Mouse (Mus musculus) heart, postnatal 4 days (tissue): ENCODE measurements around the gene Ror2. TPM values are rescaled to one million over a fixed set of nuclear protein-coding genes. Genes with fewer than 3 reads are reported as not detected.

ENCODE experiments used
- DNase-seq: peaks from one replicate; pipeline ENCODE4 v3.0.0; 2021
- total RNA-seq, 2 experiments: library from RNA; stranded (reverse); gene quantifications; 2 replicates each; pipeline ENCODE4 v1.2.3; 2021

The Ror2 gene
- total RNA-seq, 2 experiments from 2014 or later: 13.2 to 14.6 TPM

DNA sequence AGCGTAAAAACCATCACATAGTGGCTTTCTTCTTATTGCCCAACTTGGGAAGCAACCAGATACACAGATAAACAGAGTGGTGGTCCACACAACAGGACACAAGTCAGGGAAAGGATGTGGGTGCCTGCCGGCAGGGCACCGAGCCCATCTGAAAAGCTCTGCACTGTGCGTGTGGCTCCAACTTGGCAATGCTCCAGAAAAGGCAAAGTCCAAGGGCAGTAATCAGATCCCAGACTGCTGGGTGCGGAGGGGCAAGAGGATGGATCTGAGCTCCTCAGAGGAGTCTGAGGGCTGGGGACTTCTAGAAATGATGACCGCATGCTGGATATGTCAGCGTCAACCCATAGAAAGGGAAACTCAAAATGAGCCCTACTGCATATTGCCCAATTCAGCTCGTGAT, 163.8 kb downstream of the Ror2 start:
- DNase-seq: no peak

DNA sequence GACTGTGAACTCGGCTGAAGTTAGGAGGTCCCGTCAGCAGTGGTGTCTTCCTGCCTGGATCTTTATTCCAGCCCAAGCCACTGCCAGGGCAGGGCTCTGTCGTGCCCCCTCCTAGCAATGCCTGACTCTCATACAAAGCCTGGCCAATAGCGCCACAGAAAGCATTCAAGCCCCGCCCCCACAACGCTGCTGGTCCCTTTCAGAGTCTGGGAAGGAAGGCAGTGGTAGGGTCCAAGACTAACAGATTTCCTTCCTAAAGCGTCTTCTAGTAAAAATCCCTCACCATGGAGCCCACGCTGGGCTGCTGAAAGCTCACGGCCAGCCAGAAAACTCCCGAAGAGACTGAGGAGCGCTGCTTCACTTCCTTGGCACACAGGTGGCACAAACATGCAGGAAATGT, 165.0 kb downstream of the Ror2 start:
- DNase-seq: peak; percentile 42

DNA sequence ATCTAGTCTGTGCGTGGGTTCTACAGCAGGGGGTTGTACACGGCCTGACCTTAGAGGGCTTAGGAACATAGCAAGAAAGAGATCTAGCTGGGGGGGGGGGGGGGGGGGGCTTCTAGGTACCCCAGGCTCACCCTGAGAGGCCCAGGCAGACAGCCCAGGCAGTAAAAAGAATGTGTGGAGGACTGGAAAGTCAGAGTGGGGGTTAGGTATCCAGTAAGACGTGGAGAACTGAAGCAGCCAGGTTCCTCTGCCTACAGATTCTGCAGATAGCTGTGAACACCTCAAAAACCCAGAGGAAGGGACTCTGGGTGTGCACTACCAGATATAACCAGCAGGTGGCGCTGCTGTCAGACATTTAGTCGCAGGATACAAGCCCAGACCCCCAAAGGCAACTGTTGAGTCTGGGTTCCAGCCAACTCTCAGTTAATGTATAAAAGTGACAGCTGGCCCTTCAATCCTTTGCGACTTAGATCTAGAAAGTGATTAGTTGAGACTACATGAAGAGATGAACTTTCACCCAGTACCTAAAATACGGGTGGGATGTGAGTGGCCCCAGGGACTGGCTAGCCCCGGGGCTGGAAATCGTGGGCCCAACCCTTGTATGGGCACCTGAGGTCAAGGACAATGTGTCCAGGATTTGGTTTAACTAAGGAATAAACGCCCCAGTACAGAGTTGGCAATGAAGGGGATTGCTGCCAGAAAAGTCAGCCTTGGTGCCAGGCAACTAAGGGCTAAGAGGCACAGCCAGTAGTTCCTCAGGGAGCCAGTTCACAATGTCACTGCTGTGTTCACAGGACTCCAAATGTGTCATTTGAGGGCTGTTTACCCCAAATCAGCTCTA, 166.1 kb downstream of the Ror2 start:
- peak; percentile 90 for DNase-seq

DNA sequence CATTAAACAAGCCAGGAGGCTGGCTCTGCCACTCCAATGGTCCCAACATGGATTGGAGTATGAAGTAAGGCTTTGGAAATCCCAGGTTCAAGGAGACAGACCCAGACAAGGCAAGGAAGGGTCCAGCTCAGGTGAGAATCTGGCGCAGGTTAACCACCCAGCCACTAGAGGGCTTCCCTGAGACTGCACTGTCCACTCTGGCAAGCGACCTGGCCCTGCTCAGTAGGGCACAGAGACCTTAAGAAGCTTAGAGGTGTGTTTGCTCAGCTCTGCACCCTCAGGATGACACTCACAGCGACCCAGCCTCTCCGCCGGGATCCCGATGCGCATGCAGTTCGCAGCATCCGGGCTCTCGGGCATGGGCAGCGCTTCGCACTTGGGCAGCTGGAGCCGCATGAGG, 167.5 kb downstream of the Ror2 start:
- no peak for DNase-seq

DNA sequence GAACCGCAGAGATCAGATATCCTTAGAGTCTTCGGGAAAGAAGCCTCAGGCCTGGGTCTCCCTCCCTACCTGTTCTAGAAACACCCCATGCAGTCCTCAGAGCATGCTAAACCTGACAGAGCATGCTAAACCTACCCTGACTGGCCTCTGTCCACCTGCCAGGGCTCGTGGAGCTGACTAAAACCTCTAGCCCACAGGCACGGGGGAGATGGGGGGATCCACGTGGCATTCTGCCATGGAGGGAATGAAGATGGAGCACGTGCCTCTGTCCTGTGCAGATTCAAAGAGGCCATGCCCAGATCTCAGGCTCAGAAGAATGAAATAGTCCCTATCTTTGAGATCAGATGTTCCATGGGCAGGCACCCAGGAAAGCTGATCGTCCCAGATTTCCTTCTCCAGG, 168.0 kb downstream of the Ror2 start:
- DNase-seq: no peak

DNA sequence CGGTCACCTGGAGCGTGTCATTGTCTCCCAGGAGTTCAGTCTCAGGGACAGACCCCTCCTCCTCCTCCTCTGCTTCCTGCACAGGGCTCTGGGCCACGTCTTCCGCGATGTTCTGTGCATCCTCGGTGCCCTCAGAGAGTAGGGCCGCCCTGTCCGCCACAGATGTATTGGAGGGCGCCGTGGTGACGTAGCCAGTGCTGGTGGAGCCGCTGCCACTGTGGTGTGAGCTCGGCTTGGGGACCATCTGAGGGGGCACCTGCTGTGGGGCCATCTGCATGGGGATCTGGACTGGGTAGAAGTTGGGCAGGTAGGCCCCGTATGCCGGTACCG, 175.7 kb downstream of the Ror2 start:
- DNase-seq: no peak

DNA sequence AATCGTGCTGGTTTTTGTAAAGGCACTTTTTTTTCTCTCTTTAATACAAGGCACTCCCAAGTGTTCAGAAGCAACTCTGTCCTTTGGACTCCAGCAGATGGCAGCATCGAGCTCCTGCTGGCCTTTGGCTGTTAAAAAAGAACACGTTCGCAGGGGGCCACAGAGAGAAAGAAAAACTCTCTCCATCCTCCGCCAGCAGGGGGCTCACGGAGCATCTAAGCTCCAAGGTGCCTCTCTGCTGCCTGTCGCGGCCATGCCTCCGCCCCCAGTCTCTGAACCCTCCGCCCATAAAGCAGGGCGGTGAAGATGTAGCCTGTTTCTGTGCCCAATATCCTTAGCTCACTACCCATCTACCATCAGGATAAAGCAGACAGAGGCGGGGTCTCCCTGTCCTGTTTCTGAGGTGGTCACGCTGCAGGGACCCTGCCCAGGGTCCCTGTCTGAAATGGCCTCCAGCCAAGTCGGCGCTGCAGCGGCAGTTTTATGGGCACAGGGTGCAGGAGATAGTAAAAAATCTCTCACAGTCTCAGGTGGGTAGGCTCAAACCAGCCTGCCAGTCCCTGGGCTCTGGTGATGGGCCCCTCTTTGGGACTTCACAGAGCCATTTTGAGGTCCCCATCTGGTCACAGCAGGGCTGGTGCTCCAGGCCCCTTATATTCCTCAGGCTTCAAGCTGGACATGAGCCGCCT, 176.2 kb downstream of the Ror2 start:
- DNase-seq: peak; percentile 98

DNA sequence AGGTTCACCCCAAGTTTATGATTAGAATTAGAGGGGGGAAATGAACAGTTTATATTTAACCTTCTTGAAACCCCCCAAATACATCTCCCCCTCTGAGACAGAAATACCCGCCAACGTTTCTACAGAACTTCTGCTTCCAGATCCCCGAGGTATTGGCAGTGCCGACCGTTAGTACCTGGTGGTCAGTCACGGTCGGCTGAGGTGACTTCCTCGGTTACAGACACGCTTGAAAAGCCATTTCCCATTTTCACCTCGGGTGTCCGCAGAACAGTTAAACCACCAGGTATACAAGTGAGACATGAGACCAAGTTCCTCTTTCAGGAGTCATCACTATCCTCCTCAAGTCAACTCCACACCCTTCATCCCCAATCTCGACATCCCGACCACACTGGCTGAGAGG, 179.2 kb downstream of the Ror2 start:
- DNase-seq: no peak

DNA sequence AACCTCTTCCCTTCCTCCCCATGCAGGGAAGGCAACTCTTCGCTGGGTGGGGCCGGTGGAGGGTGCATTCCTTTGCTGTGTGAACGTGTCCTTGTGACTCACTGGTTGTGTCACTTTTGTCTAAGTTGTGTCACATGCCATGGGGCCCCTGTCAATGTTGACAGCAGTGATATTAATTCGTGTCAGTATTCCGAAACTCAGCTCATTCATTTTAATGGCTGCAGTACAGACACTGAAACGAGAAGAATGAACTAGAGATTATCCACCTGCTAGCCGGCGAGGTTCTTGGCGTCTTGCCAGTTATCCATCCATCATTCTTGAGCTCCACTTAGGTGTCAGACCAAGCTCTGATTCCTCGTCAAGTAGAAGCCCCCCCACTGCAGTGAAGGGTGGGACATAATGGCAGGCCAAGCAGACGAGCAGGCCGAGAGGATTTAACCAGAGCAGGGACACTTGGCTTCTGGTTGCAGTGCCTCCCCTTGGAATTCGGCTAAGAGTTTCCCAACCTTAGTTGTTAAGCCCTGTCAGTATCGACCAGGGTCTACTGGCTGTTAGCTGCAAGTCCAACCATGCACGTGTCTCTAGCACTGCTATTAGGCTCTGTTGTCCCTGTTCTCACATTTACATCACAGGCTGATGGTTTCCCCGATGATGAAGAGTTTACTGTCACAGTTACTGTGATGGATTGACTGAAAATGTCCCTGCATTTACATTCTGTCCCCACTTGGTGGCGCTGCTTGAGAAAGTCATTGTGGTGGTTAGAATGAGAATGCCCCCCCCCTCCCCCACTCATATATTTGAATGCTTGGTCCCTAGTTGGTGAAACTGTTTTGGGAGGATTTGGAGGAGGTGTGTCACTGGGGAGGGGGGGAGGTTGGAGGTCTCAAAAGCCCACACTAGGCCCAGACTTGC, 185.9 kb downstream of the Ror2 start:
- peak; percentile 58 for DNase-seq

DNA sequence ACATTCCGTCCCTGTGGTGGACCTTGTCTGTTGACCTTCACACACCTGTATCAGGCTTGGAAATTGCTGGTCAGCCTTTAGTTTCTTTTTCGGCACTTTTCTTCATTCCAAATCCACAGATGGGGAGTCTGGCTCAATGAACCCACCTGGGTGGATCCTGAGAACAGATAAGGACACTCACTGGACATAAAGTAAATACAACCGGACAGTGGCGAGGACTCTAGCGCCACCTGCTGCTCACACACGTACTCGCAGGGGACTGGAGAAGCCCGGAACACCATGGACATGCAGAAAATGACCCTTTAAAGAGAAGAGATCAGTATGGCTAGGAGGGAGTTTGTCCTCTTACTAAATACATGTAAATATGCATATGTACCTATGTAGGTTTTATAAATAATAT, 189.3 kb downstream of the Ror2 start:
- peak; percentile 85 for DNase-seq

DNA sequence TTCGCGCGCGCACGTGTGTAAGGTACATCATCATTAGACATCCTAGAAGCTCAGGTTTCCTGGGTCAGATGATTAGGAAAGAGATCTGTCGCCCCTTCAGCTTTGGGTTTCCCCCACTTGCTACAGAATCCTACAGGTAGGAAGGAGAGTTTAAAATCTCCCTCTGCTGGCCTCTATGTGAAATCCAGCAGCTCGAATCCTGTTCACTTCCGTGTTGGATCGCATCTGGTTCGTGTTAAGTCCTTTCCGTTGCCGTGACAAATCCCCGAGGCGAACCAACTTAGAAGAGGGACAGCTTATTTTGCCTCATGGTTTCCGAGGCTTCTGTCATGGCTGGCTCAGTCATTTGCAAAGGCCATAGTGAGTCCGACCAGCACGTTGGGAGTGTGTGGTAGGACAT, 190.7 kb downstream of the Ror2 start:
- DNase-seq: peak; percentile 36

DNA sequence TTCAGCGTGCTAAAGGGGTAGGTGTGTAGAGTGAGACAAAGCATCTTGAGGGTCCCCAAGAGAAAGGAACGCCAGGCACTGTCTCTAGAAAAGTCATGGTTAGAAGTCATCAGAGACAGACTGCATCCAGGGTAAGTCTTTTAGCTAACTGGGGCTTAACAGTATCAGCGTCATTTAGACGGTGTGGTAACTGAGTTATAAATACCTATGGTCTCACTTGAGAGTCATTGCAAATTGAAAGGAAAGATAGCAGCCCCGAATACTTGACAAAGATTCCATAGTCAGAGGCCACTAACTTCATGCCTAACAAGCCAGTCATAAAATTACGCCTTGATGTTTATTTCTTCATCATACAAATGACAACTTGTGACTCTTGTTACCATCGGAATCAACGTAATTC, 191.3 kb downstream of the Ror2 start:
- no peak for DNase-seq

DNA sequence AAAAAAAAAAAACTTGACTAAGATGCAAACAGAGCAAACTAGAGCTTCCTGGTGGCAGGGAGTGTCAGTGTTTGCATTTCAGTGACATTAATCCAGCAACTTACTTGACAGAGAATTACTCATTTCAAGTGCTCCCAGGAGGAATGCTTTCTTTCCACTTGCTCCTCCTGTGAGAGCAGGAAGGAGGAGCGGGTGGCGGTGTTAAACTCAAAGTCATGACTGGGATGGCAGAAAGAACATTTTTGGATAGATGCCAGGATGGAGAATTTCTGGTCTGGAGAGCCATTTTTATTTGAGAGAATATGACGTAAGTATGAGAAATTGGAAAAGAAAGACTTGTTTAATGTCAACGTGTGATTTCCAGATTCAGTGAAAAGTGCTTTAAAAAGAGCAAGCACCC, 192.5 kb downstream of the Ror2 start:
- no peak for DNase-seq

DNA sequence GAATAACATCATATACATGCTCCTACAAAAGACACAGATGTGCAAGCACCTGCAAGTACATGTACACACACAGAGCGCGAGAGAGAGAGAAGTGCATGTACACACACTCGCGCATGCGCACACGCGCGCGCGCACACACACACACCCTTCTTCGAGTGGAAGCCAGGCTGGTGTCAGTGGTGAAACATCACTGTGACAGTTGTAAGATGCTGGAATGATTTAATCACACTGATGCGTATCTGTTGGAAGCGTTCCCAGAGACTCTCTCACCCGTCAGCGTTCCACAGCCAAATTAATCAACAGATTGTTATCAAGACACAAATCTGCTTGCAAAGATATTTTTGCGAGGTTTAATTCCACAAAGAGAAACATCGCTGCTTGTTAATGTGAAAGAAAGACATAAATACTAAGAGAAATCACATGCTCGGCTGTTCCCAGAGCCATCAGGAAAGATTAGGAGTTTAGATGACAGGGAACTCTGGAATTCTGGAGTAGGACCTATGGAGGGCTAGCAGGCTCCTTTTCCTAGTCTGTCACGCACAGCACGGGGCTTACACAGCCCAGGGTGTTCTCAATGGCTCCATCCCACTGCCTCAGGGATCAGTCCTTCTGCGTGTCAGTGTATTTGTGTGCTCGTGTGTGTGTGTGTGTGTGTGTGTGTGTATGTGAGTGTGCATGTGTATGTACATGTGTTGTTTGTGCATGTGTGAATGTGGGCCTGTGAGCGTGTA, 199.2 kb downstream of the Ror2 start:
- no peak for DNase-seq

DNA sequence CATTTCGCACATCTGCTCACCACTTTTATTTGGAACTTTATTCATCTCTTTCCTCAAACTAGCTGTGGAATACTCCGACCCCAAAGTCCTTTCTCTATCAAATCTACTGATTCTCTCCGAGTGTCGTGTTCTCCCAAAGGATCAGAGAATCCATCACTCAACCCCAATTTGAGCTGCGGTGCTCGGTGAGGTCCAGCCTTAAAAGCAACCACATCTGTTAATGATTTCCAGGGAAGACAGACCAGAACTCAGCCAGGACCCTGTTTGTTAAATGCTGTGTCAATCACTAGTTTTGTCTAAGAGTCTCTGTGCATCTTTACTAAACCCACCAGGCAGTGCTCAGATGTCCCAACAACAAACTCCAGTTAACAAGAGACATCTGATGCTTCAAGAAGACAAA, 204.1 kb downstream of the Ror2 start:
- DNase-seq: no peak

DNA sequence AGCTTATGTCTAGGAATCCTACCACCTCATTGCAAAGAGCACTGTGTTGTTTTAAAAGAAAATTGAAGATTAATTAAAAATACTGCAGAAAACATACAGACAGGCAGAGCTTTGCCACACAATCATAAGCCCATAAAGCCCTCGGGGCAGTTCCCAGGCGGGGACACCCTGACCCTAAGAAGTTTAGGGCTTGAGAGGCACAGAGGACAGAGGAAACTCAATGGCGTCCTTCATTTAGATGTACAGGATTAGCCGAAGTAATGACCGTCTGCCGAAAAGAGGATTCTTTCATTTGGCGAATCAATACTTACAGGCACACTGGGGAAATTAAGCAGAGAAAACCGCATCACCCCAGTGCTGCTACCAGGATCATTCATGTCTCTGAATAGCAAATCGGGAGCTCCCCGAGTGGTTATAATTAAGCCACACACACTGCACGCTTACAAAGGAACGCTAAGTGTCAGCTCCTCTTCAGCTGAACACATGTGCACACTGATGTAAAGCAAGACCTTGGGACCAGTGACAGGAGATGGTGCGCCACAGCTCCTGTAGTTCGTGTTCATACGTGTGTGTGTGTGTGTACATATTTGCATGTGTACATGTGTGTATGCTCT, 208.1 kb downstream of the Ror2 start:
- no peak for DNase-seq

DNA sequence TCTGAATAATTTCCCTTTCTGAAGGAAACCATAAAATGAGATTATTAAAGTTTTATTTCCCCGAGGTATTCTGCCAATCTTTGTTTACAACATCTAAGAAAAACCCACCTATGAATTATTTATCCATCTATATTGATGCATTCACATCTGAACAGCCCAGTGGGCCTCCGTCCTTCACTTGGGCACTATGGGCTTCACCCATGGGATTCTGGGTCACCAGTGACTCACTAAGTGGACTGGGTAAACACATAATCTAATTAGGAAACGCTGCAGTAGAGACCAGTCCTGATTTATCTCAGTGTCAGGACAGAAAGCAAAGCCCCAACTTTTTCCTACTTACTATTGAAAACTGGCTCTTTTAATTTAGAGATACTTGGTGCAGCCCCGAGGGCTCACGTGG, 210.9 kb downstream of the Ror2 start:
- no peak for DNase-seq

DNA sequence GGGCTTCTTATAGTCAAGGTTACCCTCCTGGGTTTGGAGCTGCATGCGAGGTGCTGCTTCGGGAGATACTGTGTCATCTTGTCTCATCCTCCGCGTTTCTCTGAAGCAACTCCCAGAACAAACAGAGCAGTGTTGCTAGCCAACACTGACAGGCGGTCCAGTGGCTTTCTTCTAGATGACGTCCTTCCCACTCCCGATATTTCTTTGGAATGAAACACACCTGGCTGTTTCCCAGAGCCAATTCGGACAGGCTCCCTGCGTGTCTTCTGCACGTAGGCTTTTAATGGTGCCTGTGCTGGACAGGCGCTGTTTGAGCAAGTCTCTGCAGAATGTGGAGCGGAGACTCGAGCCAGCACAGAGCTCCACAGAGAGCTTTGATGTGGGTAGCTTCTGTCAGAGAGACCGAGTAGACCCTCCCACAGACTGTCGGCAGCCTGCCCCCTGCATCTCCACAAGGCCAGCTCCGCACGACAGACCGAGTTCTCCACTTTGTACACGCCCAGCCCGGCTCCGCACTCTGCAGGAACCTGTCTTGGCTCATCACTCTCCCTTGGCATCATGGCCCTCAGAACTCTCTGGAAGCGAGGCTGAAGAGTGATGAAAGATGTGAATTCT, 216.7 kb downstream of the Ror2 start:
- peak; percentile 27 for DNase-seq

DNA sequence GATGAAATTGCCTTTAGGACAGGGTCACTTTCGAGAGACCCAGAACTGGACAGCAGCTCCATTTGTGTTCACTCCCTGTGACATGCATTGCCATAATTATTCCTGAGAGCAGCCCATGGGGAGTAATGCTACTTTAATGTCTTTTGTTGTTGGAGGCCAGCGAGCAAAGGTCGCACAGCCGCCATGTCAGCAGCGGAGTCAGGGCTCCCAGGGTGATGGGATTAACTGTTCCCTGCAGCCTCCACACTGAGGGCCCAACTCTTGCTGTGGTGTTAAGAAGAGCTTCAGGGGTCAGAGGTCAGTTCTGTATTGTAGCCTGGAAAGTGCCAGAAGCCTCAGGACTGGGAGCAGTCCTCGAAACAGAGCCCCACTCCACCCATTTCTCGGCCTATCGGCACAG, 217.5 kb downstream of the Ror2 start:
- DNase-seq: no peak

DNA sequence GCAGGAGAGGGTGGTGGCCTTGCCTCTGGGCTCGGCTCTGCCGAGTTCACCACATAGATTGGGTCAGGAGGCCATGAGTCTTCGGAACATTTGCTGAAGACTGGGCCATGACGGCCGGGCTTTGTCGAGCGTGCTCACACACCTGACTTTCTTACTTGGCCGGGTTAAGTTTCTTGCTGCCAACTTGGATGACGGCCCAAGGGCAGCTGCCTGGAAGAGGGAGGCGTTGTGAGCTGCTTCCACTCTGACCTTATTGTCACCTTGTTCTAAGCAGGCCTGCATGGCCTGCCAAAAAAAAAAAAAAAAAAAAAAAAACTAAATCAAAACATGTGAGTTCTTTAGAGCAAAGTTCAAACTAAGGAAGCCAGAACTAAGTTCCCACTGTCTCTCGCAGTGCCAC, 218.0 kb downstream of the Ror2 start:
- peak; percentile 87 for DNase-seq

DNA sequence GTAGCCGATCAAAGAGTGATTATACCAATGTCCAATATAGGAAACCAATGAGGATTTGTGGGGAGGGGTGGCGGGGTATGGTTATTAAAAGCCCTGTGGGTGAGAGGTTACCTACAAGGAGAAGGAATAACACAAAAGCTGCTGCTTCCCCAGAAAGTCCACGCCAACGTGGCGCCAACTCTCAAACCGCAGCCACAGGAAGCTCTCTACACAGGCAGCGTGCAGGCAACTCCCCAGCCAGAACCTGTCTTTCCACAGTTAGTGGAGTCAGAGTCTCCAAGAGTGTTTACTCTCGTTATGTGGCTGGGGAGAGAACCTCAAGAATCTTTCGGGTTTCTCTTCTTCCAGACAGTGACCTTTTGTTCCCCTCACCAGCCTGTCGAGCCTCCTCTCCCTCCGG, 220.8 kb downstream of the Ror2 start:
- no peak for DNase-seq

DNA sequence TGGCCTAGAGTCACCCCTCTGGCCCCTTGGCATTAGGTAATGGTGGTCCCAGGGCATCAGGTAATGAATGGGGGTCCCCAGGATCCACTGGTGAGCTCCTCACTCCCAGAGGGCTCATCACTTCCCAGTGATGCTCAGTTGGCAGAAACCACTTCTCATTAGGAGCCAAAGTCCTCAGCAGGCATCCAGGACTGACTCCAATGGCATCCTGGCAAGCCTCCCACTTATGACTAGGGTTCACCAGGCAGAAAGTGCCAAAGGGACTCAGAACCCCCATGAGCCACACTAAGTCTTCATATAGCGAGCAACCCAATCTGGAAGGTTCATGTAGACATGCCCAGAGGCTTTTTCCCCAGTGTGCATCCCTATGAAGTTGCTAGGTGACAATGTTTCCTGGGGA, 221.2 kb downstream of the Ror2 start:
- peak; percentile 24 for DNase-seq
